Mouse (Mus musculus) kidney, embryonic 16.5 days (tissue): ENCODE data around the gene Abhd4. TPM values are rescaled to one million over a fixed set of nuclear protein-coding genes. Genes with fewer than 3 reads are reported as not detected.

Experiments
- ATAC-seq: fragments of 200-750 bp; cut with Nextera tagmentation; 2 replicates; pipeline ENCODE4 v1.8.0; 2017; ENCODE audit warnings: moderate TSS enrichment; ENCODE audit not compliant: low FRiP score, low TSS enrichment
- H3K27ac ChIP-seq: fragments of 300-500 bp; sonication (generic); 2 replicates; pipeline ENCODE4 v1.5.1; 2014; ENCODE audit warnings: low read length
- H3K27me3 ChIP-seq: fragments of 300-500 bp; sonication (generic); 2 replicates; pipeline ENCODE4 v1.6.1; 2014; ENCODE audit warnings: low read length, control low read depth, mixed read lengths; ENCODE audit not compliant: insufficient read depth
- H3K36me3 ChIP-seq: fragments of 300-500 bp; sonication (generic); 2 replicates; pipeline ENCODE4 v1.6.1; 2014; ENCODE audit warnings: low read length, control low read depth, mixed read lengths; ENCODE audit not compliant: insufficient read depth
- H3K4me1 ChIP-seq: fragments of 300-500 bp; sonication (generic); 2 replicates; pipeline ENCODE4 v1.6.1; 2014; ENCODE audit warnings: low read length, control low read depth, mixed read lengths; ENCODE audit not compliant: insufficient read depth
- H3K4me2 ChIP-seq: fragments of 300-500 bp; sonication (generic); replicated peaks from 2 replicates; pipeline ENCODE4 v1.6.1; 2014; ENCODE audit warnings: low read depth, low read length
- H3K4me3 ChIP-seq: fragments of 300-500 bp; sonication (generic); 2 replicates; pipeline ENCODE4 v1.5.1; 2014; ENCODE audit warnings: mild to moderate bottlenecking, low read length
- H3K9ac ChIP-seq: fragments of 300-500 bp; sonication (generic); replicated peaks from 2 replicates; pipeline ENCODE4 v1.6.1; 2014; ENCODE audit warnings: low read length
- H3K9me3 ChIP-seq: fragments of 300-500 bp; sonication (generic); 2 replicates; pipeline ENCODE4 v1.6.1; 2016; ENCODE audit warnings: low read length, control low read depth
- WGBS: fragments of 180-500 bp; shearing (Covaris S2); extraction: QIAGEN DNeasy Blood & Tissue Kit; methylation state at CpG from one replicate; pipeline ENCODE4 v1.1.7; 2014; 5-methylcytosine and 5-hydroxymethylcytosine counted together
- polyA plus RNA-seq: library from polyadenylated mRNA; unstranded; fragments of >200 nt; fragmentation: Nextera tagmentation; extraction: Ambion mirVana; gene quantifications from 2 replicates; pipeline ENCODE4 v1.2.1, GENCODE M21; 2015

Abhd4 gene
- polyA plus RNA-seq, 1 experiment from 2014 or later, result 86.2 TPM

DNA sequence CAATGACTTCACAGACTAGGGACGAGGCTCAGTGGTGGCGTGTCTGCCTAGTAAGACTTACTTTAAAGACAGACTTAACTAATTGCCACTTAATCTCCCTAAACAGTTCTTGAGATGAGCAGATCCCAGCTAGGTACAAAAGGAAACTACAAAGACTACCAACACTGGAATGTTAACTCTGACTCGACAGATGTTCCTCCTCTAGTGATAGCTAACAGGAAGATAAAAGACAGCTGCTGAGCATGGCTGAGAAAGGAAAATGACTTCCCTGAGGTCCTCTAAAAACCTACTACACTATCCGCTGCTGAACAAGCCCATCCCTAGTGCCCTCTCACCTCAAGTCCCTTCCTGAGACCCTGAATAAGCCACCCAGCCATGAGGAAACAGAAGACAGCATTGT, 3.9 kb upstream of the Abhd4 start:
- Histone ChIP-seq H3K9ac (no peak overlapping the region), H3K9me3 (no peaks in the 10 kb centered on the region), H3K4me2 (peak overlapping the region; percentile 29), H3K27me3 (no peaks in the 10 kb centered on the region), H3K27ac (peak overlapping the region; percentile 83), H3K4me3 (peak overlapping the region; percentile 0; the same call in 1 of the 2 replicates), H3K36me3 (peaks cover 11% of the 10 kb centered on the region; the same call in 1 of the 2 replicates), H3K4me1 (peaks cover 55% of the 10 kb centered on the region)
- ATAC-seq, result no peak
- WGBS, result 31% methylated on average over 4 of the region's 4 CpGs

DNA sequence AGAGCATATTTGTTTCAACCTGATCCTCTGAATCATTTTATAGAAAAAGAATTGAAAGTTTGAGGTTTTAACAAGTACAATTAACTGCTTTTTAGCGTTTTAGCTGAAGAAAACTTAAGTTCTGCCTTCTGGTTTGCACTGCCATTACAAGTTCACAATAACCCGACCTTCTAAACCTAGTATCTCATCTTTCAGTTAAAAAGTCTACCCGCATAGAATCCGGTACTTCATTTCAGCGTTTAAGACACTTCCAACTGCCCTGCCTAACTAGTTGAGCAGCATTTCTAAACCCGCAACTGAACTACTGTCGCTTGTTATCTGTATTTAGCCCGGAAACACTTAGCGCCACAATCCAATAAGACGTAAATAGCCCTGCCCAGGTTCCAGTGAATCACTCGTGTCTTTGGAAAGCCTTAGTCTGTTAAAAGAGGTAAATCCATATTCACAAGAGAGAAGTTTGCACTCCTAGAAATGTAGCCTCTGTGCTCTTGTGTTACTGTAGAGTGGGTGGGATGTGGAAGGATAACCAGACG, 748 bp downstream of the Abhd4 start:
- WGBS, result 67% methylated on average over 12 of the region's 12 CpGs
- no peak for ATAC-seq
- Histone ChIP-seq H3K4me2 (peak overlapping the region; percentile 68), H3K27me3 (no peaks in the 10 kb centered on the region), H3K36me3 (no peaks in the 10 kb centered on the region), H3K27ac (no peak overlapping the region), H3K9ac (peak overlapping the region; percentile 80), H3K4me1 (peaks cover 47% of the 10 kb centered on the region), H3K4me3 (peak overlapping the region; percentile 91), H3K9me3 (no peaks in the 10 kb centered on the region)

DNA sequence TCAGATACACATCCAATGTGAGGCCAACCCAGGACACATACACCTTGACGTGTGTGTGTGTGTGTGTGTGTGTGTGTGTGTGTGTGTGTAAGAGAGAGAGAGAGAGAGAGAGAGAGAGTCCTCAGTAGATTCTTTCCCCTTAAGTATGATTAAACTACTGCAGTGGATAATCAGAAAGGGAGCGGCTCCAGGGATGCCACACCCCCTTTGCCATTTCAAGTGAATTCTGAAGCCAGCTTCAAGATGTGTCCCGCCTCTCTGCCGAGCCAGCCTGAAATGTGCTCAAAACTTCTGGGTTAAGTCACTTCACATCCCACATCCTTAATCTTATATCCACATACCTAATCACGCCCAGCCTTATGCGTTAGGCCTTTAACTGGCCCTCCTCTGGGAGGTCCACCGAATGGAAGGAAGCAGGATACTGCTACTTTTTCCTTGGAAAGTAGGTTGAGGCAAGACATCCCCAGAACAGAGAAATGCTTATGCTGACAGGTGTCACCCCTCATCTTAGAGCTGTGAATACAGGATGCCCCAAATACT, 4.2 kb downstream of the Abhd4 start:
- WGBS, result 74% methylated on average over 7 of the region's 7 CpGs
- no peak overlapping the region for H3K27ac ChIP-seq
- no peak overlapping the region; the same call in 1 of the 2 replicates for H3K9ac ChIP-seq
- H3K4me2 ChIP-seq, result peak overlapping the region; percentile 82; the same call in 1 of the 2 replicates
- H3K27me3 ChIP-seq, result no peaks in the 10 kb centered on the region
- ATAC-seq, result no peak
- peaks cover 28% of the 10 kb centered on the region for H3K4me1 ChIP-seq
- H3K4me3 ChIP-seq, result 0 out of 2 replicates have a peak overlapping the region, but pooled peaks have one; percentile 57
- H3K36me3 ChIP-seq, result peaks cover 7% of the 10 kb centered on the region; the same call in 1 of the 2 replicates
- no peaks in the 10 kb centered on the region for H3K9me3 ChIP-seq

DNA sequence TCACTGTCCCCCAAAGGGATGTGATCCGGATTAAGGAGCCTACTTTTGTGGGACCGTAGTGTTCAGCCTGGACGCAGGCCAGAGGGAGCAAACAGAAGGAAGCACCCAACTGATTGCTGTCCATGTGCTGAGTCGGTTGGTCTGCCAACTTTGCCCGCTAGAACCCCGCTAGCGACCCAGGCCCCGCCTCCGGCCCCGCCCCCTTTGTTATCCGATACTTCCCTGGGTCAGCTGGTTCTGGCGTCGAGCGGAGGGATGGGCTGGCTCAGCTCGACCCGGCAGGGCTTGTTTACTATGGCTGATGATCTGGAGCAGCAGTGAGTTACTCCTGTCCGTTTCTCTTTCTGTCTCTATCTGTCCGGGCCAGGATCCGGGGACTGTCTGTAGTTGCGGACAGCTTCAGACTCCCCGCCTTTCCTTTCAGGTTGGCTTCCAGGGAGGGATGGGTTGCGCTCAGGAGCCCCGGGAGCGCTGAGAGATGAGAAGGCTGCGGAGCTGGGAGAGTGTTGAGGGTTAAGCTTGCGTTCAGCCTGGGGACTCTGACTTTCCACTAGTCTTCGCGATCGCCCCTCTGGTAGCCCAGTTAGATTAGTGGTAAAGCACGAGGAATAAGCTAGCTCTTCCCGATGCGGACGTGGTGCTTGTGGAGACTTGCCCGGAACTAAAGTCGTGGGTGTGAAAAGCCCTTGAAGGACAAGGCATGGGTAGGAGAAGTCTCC, 5.2 kb downstream of the Abhd4 start:
- H3K36me3 ChIP-seq, result peaks cover 11% of the 10 kb centered on the region; the same call in 1 of the 2 replicates
- H3K9ac ChIP-seq, result peak overlapping the region; percentile 67
- H3K27me3 ChIP-seq, result no peaks in the 10 kb centered on the region
- no peaks in the 10 kb centered on the region for H3K9me3 ChIP-seq
- peak overlapping the region; percentile 62 for H3K27ac ChIP-seq
- under 1% methylated on average over 35 of the region's 35 CpGs for WGBS
- peak; percentile 97 for ATAC-seq
- peaks cover 28% of the 10 kb centered on the region for H3K4me1 ChIP-seq
- peak overlapping the region; percentile 57 for H3K4me3 ChIP-seq
- peak overlapping the region; percentile 82 for H3K4me2 ChIP-seq

DNA sequence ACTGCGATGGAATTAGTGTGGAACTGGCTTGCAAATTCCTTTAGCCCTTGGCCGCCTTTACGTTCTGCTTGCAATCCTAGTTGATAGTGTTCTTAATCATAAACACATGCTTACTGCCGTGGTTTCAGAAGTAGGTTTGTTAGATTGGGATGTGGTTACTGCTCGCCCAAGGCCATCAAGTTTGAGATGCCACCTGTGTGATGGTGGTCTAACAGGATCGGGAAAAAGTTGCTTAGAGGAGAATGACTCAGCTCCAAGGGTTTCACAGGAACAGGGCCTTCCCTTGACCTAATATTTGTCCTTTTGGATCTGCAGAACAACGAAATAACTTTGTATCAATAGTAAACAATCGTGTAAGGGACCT, 5.7 kb downstream of the Abhd4 start:
- Histone ChIP-seq H3K27ac (peak overlapping the region; percentile 62), H3K4me3 (peak overlapping the region; percentile 57), H3K27me3 (no peaks in the 10 kb centered on the region), H3K9ac (peak overlapping the region; percentile 67), H3K9me3 (no peaks in the 10 kb centered on the region), H3K36me3 (peaks cover 11% of the 10 kb centered on the region; the same call in 1 of the 2 replicates), H3K4me1 (peaks cover 24% of the 10 kb centered on the region), H3K4me2 (peak overlapping the region; percentile 82)
- no peak for ATAC-seq
- WGBS, result 19% methylated on average over 8 of the region's 8 CpGs

DNA sequence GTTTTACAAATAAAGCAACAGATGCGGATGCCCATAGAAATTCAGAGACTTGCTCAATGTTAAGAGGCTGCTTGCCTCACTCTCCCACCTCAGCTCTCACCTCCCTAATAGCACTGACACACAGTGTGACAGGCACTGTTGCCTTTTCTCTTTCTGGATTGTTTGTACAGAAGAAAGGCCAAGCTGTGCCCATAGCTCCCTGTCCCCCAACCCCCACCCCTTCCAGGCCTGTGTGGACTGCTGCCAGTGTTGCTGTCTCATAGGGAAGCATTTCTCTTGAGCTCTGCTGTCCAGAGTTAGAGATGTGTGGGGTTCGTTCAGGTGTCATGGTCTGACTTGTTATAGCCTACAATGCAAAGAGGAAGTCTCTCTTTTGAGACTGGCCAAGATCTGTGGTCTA, 6.2 kb downstream of the Abhd4 start:
- ATAC-seq, result no peak
- H3K36me3 ChIP-seq, result peaks cover 11% of the 10 kb centered on the region; the same call in 1 of the 2 replicates
- no peak overlapping the region for H3K27ac ChIP-seq
- H3K9ac ChIP-seq, result peak overlapping the region; percentile 67
- peak overlapping the region; percentile 57 for H3K4me3 ChIP-seq
- no peaks in the 10 kb centered on the region for H3K27me3 ChIP-seq
- peaks cover 21% of the 10 kb centered on the region; the same call in 1 of the 2 replicates for H3K4me1 ChIP-seq
- peak overlapping the region; percentile 82 for H3K4me2 ChIP-seq
- WGBS, result 62% methylated on average over 2 of the region's 2 CpGs
- no peaks in the 10 kb centered on the region for H3K9me3 ChIP-seq

DNA sequence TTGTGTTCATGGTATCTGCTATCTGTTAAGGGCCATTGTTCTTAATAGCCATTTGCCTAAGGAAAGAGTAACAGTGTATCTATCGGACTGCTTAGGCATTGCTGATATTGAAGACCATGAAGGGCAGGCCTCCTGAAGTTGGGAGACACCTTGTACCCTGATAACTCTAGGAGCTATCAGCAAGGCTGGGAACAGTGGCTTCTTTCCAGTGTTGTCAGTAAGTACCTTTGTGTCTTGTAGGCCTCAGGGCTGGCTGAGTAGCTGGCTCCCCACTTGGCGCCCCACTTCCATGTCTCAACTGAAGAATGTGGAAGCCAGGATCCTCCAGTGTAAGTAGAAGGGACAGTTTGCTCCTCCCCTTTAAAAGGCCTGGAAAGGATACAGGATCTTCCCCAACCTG, 7.4 kb downstream of the Abhd4 start:
- no peaks in the 10 kb centered on the region for H3K27me3 ChIP-seq

DNA sequence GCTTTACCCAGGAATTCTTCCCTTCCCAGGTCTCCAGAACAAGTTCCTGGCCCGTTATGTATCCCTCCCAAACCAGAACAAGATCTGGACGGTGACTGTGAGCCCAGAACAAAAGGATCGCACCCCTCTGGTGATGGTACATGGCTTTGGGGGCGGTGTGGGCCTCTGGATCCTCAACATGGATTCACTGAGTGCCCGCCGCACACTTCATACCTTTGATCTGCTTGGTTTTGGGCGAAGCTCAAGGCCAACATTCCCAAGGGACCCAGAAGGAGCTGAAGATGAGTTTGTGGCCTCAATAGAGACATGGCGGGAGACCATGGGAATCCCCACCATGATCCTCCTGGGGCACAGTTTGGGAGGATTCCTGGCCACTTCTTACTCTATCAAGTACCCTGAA, 8.6 kb downstream of the Abhd4 start:
- Histone ChIP-seq H3K36me3 (peaks cover 22% of the 10 kb centered on the region), H3K4me3 (no peak overlapping the region), H3K9ac (no peak overlapping the region), H3K27ac (no peak overlapping the region), H3K27me3 (no peaks in the 10 kb centered on the region), H3K4me2 (no peak overlapping the region), H3K9me3 (no peaks in the 10 kb centered on the region), H3K4me1 (peaks cover 21% of the 10 kb centered on the region; the same call in 1 of the 2 replicates)
- ATAC-seq, result no peak
- 96% methylated on average over 8 of the region's 8 CpGs for WGBS

More for the DNA sequence above, 7.4 kb downstream of the Abhd4 start:
- Histone ChIP-seq H3K36me3 (peaks cover 11% of the 10 kb centered on the region; the same call in 1 of the 2 replicates), H3K4me2 (no peak overlapping the region), H3K9me3 (no peaks in the 10 kb centered on the region), H3K27ac (no peak overlapping the region), H3K9ac (no peak overlapping the region), H3K4me3 (no peak overlapping the region), H3K4me1 (peaks cover 21% of the 10 kb centered on the region; the same call in 1 of the 2 replicates)
- WGBS, result 93% methylated on average over 2 of the region's 2 CpGs
- ATAC-seq, result no peak

DNA sequence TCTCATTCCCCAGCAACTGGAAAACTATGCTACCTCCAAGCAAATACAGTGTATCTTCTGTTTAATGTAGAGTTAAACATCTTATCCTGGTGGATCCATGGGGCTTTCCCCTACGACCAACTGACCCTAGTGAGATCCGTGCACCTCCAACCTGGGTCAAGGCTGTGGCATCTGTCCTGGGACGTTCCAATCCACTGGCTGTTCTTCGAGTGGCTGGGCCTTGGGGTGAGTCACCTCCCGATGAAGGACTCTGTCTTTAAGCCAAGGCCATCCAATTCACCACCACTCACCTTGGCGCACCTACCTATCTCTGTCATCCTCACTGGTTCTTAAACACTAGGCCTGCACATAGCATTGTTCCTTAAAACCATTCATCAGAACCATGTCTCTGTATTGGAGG, 9.1 kb downstream of the Abhd4 start:
- no peak for ATAC-seq
- Histone ChIP-seq H3K4me3 (no peak overlapping the region), H3K4me2 (no peak overlapping the region), H3K9me3 (no peaks in the 10 kb centered on the region), H3K27ac (no peak overlapping the region), H3K9ac (no peak overlapping the region), H3K36me3 (peaks cover 26% of the 10 kb centered on the region), H3K27me3 (no peaks in the 10 kb centered on the region), H3K4me1 (peaks cover 21% of the 10 kb centered on the region; the same call in 1 of the 2 replicates)
- WGBS, result 92% methylated on average over 6 of the region's 6 CpGs

DNA sequence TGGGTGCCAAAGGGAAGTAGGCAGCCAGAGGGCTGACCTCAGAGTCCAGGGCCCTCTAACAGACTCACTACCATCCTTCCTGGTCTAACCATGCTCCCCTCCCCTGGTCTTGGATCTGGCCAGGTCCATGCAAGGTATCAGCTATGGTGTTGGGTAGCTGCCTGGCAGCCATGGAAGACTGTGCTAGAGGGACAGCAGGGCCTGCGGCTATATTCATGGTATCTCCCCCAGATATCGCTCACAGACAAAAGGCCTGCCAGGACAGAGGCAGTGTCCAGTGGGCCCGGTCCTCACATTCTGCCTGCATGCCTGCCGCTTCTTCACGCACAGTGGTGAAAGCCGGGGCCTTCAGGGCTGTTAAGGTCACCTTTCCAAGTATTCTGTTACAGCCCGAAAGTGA, 10.2 kb downstream of the Abhd4 start:
- Histone ChIP-seq H3K9ac (no peak overlapping the region), H3K9me3 (no peaks in the 10 kb centered on the region), H3K27me3 (no peaks in the 10 kb centered on the region), H3K27ac (no peak overlapping the region), H3K4me1 (peaks cover 14% of the 10 kb centered on the region; the same call in 1 of the 2 replicates), H3K4me2 (no peak overlapping the region), H3K36me3 (peaks cover 35% of the 10 kb centered on the region), H3K4me3 (no peak overlapping the region)
- ATAC-seq, result no peak
- 77% methylated on average over 7 of the region's 7 CpGs for WGBS
